Mouse (Mus musculus) spleen, postnatal 36 days (tissue): ENCODE results near the gene Gm49395.

ENCODE experiments used
- DNase-seq, 2 experiments: peaks; one replicate each; pipeline ENCODE4 v3.0.0; 2022; ENCODE audit warnings: low spot score in 2 of 2, mixed read lengths in 1 of 2

Gene Gm49395

DNA sequence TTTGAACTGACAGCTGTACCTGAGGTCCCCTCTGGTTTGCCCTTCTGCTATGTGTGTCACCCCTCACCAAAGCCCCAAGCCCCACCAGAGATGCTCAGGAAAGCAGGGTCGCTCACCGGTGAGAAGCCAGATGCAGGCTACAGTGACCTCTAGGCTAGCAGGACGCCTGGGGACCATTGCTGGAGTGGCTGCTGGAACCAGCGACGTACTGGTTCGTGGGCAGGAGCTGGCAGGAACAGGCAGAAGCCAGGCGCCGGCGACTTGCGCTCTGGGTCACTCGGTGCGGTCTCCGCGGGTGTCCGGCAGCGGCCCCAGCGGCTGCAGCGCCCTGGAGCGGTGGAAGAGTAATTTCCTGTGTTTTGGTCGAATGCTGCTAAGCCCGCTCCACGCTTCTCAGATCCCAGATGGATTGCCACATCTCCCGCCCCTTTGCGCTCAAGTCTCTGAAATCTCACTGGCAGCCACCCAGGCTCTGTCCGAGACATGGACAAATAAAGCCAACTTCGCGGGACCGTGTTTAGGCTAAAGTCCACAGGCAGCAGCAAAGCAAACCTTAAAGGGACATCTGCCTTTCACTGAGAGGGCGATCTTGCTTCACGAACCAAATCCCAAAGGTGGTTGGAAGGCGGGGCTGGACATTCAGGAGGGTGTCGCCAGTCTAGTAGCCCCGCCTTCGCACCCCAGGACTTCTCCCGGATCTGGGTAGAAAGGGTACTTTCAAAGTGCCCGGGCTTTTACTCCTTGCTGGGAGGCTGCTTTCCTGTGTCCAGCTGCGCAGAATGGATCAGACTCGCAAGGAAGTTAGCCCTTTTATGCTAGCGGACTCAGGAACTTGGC is at the start of gene Gm49395, which contains the start of gene Itga1:
Gene Gm49395 (minus strand): TSS at position 567 of the 837 bp plus-strand sequence.
Gene Itga1 (minus strand): TSS at position 610 of the 837 bp plus-strand sequence.
- DNase-seq = peak; percentile 35 to 41

DNA sequence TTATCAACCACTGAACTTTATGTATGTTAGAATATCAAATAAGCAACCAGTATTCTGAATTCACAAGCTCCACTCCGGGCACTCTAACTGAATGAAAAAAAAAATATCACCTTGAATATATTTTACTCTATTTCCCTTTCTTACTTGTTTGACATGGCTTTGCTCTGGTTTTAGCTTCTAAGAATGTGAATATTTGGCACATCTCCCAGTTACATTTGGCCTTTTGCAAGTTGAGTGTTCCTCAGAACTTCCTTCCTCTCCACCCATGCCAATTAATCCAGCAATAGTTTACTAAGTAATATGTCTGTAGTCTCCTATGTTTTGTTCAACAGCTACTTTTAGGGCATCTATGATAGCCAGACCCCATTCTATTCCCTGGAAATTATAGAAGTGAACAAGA is 48.9 kb upstream of the Gm49395 start:
- DNase-seq = no peak

DNA sequence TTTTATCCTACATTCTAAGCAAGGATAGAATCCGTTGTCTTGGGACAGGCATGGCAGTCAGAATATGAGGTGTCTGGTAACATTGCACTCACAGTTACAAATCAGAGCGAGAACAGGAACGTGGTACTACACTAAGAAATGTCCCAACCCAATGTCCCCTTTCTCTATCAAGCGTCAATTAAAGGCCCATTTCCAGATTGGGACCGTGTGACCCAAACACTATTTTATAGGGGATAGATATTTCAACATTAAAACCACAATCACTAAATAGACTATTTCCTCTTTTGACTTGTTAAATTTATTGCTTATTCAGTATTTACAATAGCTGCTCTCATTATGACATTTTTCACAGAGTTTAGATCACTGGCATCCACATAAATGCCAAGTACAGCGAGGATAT is 48.1 kb upstream of the Gm49395 start:
- no peak for DNase-seq

DNA sequence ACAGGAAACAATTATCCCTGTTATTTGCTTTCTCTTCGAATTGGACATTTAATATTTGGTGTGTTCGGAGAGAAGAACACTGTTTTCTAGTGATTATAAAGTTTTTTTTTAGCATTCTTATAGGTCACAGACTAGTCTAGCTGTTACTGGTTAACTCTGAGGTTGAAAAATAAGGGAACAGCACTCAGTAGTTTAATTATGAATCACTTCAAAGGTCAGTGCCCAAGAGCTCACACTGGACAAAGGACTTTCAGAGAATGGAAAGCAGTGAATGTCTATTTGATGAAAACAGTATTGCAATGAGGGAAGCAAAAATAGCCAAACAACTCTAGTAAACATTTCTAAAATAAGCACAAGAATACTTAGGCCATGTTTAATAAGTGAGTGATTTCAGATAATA is 41.9 kb upstream of the Gm49395 start:
- no peak for DNase-seq

DNA sequence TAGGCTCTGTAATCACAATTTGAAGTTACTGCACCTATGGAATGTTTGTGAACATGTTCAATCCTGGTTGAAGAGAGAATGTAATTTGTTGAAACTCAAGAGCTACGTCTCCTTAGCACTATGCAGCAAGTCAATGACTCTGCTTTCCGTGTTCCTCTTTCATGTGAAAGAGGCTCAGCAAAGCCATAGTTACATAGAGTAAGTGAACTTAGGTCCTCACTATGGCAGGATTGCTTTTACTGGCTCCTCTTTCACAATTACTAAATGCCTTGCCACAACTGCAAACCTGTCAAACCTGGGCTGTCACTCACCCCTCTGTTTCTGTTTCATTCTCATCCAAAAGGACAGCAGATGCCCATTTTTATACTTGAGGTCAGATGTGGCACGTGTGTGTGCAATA is 40.3 kb upstream of the Gm49395 start:
- DNase-seq = no peak

DNA sequence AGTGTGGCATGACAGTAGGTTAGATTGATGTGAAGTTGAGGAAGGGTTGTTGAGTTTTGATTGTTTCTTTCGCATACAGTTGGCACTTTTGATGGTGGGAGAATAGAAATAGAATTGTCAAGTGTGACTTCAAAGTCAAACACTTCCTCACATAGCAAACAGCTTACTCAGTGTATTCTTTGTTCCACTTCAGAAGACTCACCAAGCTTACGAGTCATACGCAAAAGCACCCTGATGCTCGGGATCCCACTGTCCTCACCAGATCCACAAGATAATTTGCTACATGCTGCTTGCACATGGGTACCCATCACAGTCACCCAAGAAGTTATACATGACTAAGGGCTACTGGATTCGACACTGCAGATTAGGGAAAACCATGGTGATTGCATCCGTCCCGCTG is 36.8 kb upstream of the Gm49395 start:
- DNase-seq = no peak

DNA sequence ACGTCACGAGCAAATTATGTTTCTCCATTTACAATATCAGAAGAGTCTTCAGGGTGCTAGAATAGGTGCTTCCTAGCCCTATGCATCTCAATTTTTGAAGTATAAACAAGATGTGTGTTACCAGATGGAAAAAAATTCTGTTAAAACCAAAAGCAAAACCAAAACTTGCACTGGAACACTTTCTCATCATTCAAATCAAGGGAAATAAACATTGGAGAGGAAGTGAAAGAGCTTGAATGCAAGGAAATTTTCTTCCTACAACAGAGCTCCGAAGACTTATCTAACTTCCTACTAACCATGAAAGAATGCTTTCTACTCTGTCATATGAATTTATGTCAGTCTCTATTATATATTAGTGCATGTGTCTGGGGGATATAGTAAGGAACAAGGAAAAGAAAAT is 35.0 kb upstream of the Gm49395 start:
- peak in 1 of 2 experiments; percentile 5 for DNase-seq

DNA sequence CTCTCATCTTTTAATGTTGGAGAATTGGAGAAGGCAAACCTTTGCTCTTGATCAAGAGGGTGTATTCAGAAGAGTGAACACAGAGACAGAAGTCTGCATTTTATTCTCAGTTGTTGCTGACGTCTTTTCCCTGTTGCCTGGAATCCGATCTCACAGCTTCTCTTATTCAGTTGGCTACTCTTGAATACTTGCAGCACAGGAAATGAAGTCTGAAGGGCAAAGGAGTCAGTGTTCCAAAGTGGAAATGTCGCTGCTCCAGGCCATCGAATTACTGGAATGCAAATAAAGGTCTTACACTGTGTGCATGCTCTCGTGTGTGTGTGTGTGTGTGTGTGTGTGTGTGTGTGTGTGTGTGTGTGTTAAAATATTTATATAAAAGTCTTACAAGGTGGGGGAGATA is 30.7 kb upstream of the Gm49395 start:
- no peak for DNase-seq

DNA sequence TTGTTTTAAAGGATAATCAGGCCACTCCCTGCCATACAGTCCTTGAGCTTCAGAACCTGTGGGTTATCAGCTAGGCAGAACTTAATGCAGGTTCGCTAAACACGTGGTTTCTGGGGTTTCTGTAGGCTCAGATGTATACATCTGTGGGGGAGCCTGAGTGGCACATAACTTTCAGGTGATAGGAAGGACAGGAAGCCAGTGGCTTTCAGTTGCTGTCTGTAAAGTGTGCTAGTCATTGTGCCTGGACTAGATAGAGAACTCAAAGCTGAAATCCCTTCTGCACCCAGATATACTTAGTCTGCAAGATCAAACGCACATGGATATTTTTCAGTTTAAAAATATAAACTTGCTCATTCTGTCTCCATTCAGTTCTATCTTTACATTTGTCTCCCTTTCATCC is 29.7 kb upstream of the Gm49395 start:
- no peak for DNase-seq

DNA sequence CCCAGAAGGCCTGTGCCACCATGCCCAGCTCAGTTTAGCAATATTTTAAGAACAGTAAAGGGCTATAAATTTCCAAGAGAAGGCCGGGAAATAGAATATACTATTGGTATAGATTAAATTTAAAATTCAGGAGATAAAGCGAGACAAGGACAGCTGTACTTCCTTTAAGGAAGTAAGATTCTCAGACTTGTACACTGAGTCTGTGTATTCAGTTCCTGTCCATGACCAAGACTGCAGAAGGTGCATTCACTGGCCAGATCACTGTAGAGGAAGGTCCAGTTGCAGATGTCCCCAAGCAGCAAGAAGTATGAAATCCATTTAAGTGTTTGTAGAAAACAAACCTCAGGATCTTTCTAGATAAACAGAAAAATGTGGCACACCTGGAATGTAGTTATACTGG is 28.3 kb upstream of the Gm49395 start:
- no peak for DNase-seq

DNA sequence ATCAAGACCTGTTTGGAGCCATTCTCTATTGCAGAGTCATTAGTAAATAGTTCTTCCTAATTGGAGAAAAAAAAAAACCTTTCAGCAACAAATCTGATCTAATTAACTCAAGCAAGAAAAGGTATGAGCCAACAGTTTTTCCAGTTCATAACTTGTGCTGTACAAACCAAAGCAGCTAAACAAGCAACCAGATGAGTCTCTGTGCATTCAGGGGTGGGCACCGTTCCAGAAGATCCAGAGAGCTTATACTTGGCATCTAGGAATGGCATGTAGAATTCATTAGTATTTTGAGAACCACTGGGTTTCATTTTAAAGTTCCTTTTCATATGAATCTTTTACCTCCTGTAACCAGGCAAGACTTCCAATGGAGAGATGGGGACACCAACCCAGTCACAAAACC is 26.1 kb upstream of the Gm49395 start:
- no peak for DNase-seq

DNA sequence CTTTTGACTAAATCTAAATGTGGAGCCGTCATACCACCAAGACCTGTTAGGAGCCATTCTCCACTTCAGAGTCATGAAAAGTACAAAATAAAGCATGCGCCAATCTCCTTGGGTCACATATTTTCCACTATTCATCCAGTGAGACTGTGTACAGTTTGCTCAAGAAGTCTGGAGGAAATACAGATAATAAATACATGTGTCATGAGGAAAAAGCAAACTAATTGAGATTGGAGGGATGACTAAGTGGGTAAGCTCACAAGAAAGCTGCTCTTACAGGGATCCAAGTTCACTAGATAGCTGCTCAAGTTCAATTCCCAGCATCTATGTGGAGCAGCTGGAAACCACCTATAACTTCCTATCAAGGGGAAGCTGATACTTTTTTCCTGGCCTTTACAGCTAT is 24.8 kb upstream of the Gm49395 start:
- DNase-seq = no peak

DNA sequence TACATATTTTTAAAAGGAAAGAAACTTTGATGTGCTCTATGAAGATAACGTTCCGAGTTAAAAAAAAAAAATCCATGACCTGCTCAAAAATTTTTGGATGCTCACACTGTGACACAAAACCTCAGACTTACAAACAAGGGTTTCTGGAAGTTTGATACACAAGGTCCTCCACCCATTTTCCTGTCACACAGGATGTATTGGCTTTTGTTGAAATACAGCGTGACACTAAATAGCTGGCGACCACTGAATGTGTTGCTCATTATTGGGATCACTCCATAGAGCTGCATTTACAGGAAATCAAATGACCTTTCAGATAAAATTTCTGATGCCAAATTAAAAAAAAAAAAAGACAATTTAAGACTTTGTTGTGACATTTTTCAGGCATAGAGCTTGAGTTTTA is 23.4 kb upstream of the Gm49395 start:
- no peak for DNase-seq

DNA sequence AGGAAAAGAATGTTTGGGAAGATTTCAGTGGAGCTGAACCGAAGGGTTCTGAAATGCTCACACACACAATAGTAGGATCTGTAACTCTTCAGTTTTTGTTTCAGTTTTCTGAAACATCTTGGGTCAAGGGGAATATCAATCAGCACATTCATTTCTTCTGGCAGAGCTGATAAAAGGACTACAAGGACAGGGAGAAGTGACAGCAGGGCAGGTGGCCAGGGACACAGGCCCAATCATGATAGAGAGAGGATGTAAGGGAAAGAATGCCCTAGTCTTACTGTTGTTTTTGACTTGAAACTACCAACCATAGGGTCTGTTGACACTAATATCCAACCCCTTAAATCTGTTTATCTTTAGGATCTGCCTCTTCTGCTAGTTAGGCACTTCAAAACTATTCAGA is 22.8 kb upstream of the Gm49395 start:
- no peak for DNase-seq

DNA sequence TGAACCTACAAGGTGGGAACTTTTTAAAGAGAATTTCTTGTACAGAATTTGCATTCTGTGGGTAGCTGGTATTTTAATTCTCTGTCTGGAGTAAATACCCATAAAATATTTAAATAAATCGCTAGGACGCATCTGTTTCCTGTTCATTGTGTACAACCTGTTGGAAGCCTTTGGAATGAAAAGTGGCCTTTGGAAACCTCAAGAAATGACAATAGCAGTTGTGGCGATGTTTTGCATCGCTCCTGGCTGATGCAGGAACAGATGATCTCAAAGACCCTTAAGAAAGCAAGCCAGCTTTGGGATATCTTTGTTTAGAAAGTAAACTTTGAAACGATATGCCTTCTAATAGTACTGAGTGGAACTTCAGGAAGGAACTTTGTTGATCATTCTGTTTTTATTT is 17.0 kb upstream of the Gm49395 start:
- no peak for DNase-seq

DNA sequence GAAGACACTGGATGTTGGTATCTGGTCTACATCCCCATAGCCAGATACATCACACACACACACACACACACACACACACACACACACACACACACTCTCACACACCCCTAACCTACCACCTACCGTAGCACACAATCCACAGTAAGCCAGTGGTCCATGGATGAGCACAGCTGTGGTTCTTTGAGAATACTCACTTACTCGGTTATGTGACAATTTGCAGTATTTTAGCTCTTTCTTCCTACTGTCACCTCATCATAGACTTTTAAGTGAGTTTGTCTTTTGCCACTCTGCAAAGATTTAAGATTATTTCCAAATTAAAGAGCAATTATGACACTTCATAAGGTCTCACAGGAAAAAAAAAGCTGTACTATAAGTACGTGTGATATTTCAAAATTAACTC is 16.5 kb upstream of the Gm49395 start:
- no peak for DNase-seq

DNA sequence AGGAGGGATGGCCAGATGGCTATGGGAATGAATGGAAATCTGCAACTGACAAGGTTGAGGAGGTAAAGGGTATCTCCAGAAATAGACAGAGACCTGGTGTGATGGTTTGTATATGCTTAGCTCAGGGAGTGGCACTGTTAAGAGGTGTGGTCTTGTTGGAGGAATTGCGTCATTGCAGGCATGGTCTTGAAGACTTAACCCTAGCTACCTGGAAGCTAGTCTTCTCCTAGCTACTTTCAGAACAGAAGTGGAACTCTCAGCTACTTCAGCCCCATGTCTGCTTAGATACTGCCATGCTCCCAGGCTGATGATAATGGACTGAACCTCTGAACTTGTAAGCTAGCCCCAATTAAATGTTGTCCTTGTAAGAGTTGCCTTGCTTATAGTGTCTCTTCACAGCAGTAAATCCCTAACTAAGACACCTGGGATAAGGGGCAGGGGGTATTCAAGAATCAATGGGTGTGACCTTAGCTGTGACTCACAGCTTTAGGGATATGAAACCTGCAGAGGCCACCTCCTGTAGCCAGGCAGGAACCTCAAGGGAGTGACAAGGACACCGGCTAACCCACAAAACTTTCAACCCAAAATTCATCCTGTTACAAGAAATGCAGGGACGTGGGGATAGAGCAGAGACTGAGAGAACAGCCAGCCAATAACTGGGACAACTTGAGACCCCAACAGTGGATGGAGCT is 15.4 kb upstream of the Gm49395 start:
- DNase-seq = no peak

DNA sequence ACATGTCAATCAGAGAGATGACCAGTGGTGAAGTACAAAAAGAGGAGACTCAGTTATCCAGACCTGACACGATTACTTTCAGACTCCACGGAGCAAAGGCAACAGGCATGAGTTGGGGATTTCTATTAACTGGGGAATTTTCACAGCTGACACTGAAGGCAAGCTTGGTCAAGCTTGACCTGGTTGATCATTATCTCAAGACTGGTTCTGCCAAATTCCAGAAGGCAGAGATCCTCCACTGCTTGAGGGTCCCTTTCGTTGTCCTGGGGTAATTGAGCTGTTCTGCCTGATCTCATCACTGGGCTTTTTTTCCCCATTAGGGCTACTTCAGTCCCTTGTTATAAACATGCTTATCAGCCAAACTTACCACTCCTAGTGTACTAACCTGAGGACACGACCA is 7.9 kb upstream of the Gm49395 start:
- DNase-seq = no peak

DNA sequence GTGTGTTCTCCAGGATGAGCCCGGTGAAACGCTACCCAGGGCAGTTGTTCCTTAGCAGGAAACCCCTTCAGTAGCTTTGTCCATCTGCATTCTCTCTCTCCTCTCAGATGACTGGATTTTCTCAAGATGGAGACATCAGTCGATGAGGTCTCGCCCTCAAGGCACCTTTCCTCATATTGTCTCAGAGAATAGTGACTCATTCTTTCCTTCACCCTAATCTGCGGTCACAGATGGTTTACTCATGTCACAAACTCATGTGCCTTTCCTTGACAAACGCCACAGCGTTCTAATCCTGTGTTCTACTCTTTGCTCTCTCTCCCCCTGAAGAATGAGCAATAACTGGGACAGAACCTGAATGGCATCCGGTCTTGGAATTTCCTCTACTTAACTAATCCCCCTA is 5.7 kb upstream of the Gm49395 start:
- no peak for DNase-seq

DNA sequence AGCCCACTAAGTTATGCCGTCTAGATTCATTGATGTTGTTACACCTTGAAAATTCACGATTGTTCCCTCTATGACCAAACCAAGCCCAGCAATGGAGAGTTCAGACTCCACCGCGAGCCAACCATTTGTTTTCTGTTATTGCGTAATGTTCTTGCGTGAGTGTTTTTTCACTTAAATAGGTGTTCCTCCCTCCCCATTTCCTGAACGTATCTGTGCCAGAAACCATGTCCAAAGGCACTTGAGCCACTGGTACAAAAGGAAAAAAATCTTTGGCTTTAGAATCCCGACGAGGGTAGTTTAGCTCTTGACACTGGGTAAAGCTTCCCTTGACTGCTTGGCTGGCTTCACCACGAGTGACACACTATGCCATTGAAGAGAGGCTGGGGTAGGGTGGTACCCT is 4.5 kb upstream of the Gm49395 start:
- DNase-seq = no peak

DNA sequence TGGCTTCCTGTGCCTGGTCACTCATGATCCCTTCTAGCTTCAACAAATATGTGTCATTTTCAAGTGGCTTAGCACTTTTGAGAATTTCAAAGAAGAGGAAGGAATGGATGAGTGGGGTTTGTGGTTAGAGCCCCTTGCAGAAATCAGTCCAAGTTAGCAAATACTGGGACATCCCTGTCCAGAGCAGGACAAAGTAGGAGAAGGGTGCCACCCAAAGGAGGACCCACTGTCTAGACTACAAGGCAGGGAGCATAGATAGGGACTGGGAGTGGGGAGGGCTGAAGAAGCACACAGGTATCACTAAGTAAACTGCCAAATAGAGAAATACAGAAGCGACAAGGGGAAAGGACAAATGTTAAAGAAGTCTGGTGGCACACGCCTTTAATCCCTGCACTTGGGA is 1.0 kb upstream of the Gm49395 start:
- no peak for DNase-seq

DNA sequence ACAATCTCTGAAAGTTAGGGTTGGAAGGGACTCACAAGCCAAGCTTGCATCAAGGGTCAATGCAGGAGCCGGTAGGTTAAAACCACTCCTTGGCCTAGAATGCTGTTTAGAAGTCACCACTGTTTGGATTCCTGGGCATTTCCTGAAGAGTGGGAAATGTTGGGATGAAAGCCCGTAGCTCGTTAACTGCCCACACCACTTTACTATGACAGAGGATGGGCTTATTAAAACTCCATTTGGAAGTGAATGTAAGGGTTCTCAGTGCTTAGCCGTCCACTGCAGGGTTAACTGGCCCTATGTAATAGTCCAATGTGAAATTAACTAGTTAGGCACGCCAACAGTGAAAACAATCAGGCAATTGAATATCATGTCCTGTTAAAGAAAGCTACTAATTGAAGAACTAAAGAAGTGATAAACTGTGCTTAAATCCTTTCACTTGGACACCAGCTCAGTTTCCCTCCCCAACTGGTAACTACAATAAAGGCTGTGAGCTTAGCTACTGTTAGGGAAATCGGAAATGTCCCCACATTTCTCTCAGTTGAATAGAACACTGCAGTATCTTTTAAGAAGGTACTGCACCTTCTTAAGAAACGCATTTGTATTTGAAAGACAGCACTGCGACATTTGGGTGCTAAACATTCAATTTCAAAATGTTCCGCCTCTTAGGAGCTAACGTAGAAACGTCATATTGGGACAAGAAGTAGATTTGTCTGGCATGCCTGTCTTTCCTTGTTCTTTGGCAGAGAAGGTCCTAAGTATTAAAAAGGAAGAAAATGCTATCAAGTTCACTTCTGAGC is 1.1 kb downstream of the Gm49395 start:
- DNase-seq = no peak

DNA sequence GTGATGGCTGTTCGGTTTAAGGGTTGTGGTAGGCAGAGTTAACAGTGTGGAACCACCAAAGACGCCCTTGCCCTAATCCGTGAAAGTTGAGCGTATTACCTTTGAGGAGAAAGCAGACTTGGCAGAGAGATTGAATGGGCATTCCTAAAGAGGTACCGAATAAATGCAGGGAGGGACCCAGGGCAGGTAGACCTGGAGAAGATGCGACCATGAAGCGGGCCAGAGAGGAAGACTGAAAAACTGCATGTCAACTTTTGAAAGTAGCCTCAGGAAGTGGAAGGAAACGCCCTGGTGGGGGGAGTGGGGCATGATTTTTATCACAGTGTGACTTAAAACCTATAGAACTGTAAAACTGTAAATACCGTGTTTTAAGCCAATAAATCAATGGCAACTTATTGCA is 2.3 kb downstream of the Gm49395 start:
- DNase-seq = no peak
